Mouse (Mus musculus) G1E (cell line): ENCODE measurements around the gene Stil. TPM values are rescaled to one million over a fixed set of nuclear protein-coding genes. Genes with fewer than 3 reads are reported as not detected.
A peak's percentile ranks its signal among the peaks of the same experiment; 100 is the strongest.

Experiments used
- ATAC-seq: 2 replicates; pipeline ENCODE4 v1.8.0; 2016; ENCODE audit warnings: mild to moderate bottlenecking; ENCODE audit not compliant: insufficient number of reproducible peaks, poor library complexity, low FRiP score, severe bottlenecking; ENCODE audit errors: extremely low read depth
- DNase-seq: peaks from one replicate; pipeline ENCODE4 v3.0.0; 2012; ENCODE audit warnings: low spot score
- H3K27me3 ChIP-seq: 2 replicates; pipeline ENCODE4 v1.6.1; 2012; ENCODE audit warnings: mild to moderate bottlenecking, low read length, inconsistent platforms; ENCODE audit not compliant: insufficient read depth
- H3K36me3 ChIP-seq: replicated peaks from 2 replicates; pipeline ENCODE3; 2012; ENCODE audit warnings: mild to moderate bottlenecking, inconsistent platforms
- H3K4me1 ChIP-seq: 2 replicates; pipeline ENCODE4 v1.6.1; 2012; ENCODE audit warnings: low read depth, low read length, inconsistent platforms, mixed read lengths; ENCODE audit not compliant: insufficient read depth
- H3K4me3 ChIP-seq: 2 replicates; pipeline ENCODE4 v1.5.1; 2012; ENCODE audit warnings: low read depth, mild to moderate bottlenecking, inconsistent platforms, low read length, moderate library complexity, mixed read lengths
- H3K9me3 ChIP-seq: replicated peaks from 2 replicates; pipeline ENCODE4 v1.6.1; 2012; ENCODE audit warnings: inconsistent platforms
- CTCF ChIP-seq: IDR thresholded peaks from 2 replicates; pipeline ENCODE4 v1.5.1; 2012; ENCODE audit warnings: low read depth, low read length, inconsistent platforms, mixed read lengths
- GATA1 ChIP-seq: IDR thresholded peaks from 2 replicates; pipeline ENCODE4 v1.6.1; 2012; ENCODE audit warnings: borderline replicate concordance, low read length, inconsistent platforms, mixed read lengths
- GATA2 ChIP-seq: IDR thresholded peaks from 2 replicates; pipeline ENCODE4 v1.6.1; 2012; ENCODE audit warnings: low read depth, low read length, inconsistent platforms, borderline replicate concordance
- POLR2AphosphoS5 ChIP-seq: IDR thresholded peaks from 2 replicates; pipeline ENCODE4 v1.6.1; 2012; ENCODE audit warnings: low read depth, low read length, inconsistent platforms; ENCODE audit not compliant: insufficient replicate concordance
- TAL1 ChIP-seq: conservative IDR thresholded peaks from 2 replicates; pipeline ENCODE4 v1.6.1; 2012; ENCODE audit warnings: low read depth, low read length, inconsistent platforms, mixed read lengths
- polyA plus RNA-seq: library from polyadenylated mRNA; stranded (reverse); fragments of >175 nt; gene quantifications from 2 replicates; pipeline ENCODE4 v1.2.3, GENCODE M21; 2012
- total RNA-seq, 2 experiments: library from RNA; stranded (forward) in 1 of 2; stranded (reverse) in 1 of 2; fragments of 200-1000 nt in 1 of 2; fragments of >200 nt in 1 of 2; fragmentation: Nextera tagmentation in 1 of 2; gene quantifications; 2 replicates each; pipeline ENCODE4 v1.2.3; 2014 to 2017

The Stil gene
- total and polyA plus RNA-seq, 3 experiments = 4.0 to 93.1 (median 26.0) TPM

- TF ChIP-seq TAL1 = no peak
- 0 out of 2 replicates have a peak, but pooled peaks have one; percentile 14 for TF ChIP-seq POLR2AphosphoS5
- TF ChIP-seq GATA1 = no peak
- Histone ChIP-seq H3K4me1 (peaks cover 90% of the 10 kb centered on the region), H3K36me3 (peaks cover 58% of the 10 kb centered on the region), H3K27me3 (no peaks in the 10 kb centered on the region), H3K4me3 (no peak overlapping the region), H3K9me3 (no peaks in the 10 kb centered on the region)
- DNase-seq (no peak), ATAC-seq (no peak)
Observed at GRCm38 (mm10) chr4:115071668-115072067, 71.7 kb downstream of the Stil start.

DNA sequence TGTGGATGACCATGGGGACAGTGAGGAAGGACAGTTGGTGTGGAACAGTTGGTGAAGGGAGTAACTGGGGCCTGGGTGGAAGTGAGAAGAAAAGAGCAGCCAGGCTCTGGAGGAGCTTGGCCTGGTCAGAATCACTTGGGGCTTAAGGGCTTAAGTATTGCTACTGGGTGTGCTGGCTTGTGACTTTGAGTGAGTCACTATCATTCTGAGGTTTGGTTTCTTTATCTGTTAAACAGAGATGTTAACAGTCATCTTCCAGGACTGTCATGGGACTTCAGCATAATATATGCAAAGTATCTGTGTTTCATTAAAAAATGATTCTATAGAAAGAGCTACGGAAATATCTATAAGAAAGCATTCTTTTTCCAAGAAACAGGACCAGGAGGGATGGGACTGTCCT, 74.8 kb downstream of the Stil start:
- DNase-seq = no peak
- Histone ChIP-seq H3K27me3 (no peaks in the 10 kb centered on the region), H3K36me3 (peaks cover 26% of the 10 kb centered on the region), H3K4me3 (no peak overlapping the region), H3K9me3 (no peaks in the 10 kb centered on the region), H3K4me1 (peaks cover 83% of the 10 kb centered on the region)
- TF ChIP-seq CTCF (no peak), GATA1 (no peak), POLR2AphosphoS5 (no peak), TAL1 (no peak), GATA2 (no peak)
- peak; percentile 69 for ATAC-seq

DNA sequence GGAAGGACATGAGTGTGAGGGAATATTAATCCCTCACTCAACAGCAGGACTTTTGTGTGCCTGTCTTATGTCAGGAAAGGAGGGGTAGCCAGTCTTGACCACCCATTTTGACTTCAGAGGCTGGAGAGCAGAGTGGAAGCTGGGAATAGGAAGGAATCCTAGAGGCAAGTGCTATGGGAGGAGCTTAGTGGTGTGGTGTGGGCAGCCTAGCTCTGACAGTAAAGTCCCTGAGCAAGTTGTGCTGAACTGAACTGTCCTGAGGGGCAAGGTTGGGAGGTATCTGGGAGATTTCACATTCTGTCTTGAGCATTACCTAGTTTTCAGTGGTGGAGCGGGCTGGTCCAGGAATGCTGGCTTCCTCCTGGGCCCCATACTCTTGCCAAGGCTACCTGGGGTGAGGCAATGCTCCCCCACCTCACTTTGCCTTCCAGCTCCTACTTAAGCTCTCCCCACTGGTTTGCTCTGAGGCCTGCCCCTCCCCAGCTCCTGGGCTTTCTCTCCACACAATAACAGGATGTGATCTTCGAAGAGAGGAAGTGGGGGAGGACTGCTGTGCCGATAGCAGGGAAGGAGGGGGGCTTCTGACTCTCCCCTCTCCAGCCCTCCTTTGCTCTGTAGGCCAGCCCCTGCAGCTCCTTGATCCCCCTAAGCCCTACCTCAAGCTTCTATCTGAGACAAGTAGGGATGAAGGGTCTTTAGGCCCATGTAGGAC, 75.4 kb downstream of the Stil start:
- Histone ChIP-seq H3K27me3 (no peaks in the 10 kb centered on the region), H3K4me1 (peaks cover 82% of the 10 kb centered on the region), H3K36me3 (peaks cover 21% of the 10 kb centered on the region), H3K9me3 (no peaks in the 10 kb centered on the region), H3K4me3 (peak overlapping the region; percentile 27; the same call in 1 of the 2 replicates)
- no peak for TF ChIP-seq CTCF
- TF ChIP-seq TAL1 = no peak
- TF ChIP-seq POLR2AphosphoS5 = no peak; the same call in 1 of the 2 replicates
- no peak for TF ChIP-seq GATA2
- no peak for TF ChIP-seq GATA1
- ATAC-seq (peak; percentile 54), DNase-seq (no peak)

DNA sequence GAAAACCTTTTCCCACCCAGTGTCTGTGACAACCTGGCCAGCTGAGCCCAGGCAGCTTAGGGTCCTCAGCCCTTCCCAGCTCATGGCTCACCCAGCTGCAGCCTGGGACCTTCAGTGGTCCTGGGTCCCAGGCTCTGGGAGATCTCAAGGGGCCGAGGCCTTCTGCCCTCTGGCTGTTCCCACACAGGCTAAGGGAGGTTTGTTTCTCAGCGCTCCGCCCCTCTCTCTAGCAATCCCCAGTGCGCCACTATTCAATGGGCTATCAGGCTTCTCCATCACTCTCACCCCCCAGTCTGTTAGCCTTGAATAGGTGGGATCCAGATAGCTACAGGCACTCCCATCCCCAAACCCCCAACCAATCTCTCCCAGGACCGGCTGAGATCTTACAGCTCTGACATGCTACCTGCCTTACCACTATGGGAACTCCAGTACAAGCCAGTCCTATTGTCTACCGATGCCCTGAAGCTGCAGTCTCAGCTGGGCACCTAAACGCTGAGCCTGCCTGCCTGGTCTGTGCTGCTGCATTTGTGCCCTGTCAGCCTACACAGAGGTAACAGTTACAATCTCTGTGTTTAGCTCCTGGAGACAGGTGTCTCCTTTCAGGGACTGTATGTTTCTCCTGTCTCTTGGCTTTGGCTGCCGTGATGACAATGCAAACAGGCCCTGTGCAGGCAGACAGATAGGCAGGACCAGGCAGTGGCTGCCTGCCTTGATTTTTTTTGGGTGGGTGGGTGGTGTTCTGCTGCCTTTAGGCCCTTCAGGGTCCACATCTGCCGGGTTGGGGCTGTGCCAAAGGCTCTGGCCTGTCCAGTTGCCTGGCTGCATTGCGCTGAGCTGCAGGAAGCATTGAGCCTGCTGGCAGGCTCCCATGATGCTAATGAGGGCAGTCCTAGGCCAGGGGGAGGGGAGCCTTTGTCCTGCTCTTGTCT, 79.2 kb downstream of the Stil start:
- Histone ChIP-seq H3K36me3 (no peaks in the 10 kb centered on the region), H3K4me1 (peaks cover 64% of the 10 kb centered on the region), H3K9me3 (no peaks in the 10 kb centered on the region), H3K4me3 (no peak overlapping the region), H3K27me3 (no peaks in the 10 kb centered on the region)
- TF ChIP-seq CTCF (no peak), GATA2 (no peak), TAL1 (no peak), GATA1 (no peak), POLR2AphosphoS5 (no peak)
- DNase-seq = no peak
- ATAC-seq = no peak

DNA sequence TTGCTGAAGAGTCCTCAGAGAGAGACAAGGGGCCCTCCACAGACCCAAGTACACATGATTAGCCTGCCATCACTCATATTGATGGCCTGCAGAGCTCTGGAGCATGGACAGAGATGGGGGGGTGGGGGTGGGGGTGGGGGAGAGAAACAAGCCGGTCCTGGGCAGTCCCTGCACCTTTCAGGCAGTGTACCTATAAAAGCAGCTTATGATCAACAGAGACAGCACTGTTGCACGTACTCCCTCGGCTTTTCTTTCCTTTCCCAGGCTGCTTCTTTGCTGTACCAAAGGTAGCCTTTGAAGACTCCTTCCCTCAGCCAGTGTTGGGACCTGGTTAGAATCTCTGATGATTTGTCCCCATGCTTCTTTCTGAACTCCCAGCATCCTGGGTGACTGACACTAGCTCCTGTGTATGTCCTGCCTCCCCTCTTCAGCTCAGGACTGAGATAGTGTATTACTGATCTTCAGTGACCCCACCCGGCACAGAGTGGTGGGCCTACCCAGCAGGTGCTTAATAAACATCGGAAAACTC, 79.9 kb downstream of the Stil start:
- no peaks in the 10 kb centered on the region for H3K36me3 ChIP-seq
- DNase-seq (no peak), ATAC-seq (no peak)
- TF ChIP-seq CTCF = no peak
- TF ChIP-seq GATA2 = no peak
- TF ChIP-seq GATA1 = no peak
- no peak for TF ChIP-seq TAL1
- TF ChIP-seq POLR2AphosphoS5 = no peak
- H3K4me1 ChIP-seq = peaks cover 62% of the 10 kb centered on the region
- H3K27me3 ChIP-seq = no peaks in the 10 kb centered on the region
- H3K9me3 ChIP-seq = no peaks in the 10 kb centered on the region
- no peak overlapping the region for H3K4me3 ChIP-seq

DNA sequence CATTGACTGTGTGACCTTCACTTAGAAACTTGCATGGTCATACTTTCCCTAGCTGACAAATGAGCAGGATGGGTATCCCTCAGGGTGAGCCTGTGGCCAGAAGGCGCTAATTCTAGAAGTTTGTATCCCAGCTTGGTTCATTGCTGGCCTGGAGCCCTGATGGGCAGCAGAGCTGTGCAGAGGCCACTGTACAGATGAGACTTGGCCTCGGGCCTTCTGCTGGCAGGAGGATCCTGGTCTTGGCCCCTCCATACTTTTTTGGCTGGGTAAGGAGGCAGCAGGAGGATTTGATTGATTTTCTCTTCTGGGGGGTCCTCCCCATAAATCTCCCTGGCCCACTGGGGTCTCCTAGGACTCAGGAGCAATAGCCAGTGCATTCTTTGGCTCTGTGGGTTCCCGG, 83.1 kb downstream of the Stil start:
- no peak for ATAC-seq
- TF ChIP-seq TAL1 = no peak
- no peak for TF ChIP-seq POLR2AphosphoS5
- TF ChIP-seq GATA1 = no peak
- no peak for TF ChIP-seq GATA2
- no peak for TF ChIP-seq CTCF
- no peaks in the 10 kb centered on the region for H3K9me3 ChIP-seq
- DNase-seq = no peak
- H3K4me3 ChIP-seq = no peak overlapping the region
- H3K27me3 ChIP-seq = no peaks in the 10 kb centered on the region
- no peaks in the 10 kb centered on the region for H3K36me3 ChIP-seq
- H3K4me1 ChIP-seq = peaks cover 65% of the 10 kb centered on the region
